Mouse (Mus musculus) gastrocnemius, postnatal 10 days (tissue): ENCODE measurements around the gene Hist1h4d. TPM values are rescaled to one million over a fixed set of nuclear protein-coding genes. Genes with fewer than 3 reads are reported as not detected.
"Not testable (repeated sequence)": the region's sequence is repeated elsewhere in the genome, so short reads cannot be mapped to it uniquely, and the experiment has no call there.

Experiments
- DNase-seq: peaks from one replicate; pipeline ENCODE4 v3.0.0; 2021; ENCODE audit warnings: mixed read lengths
- long read RNA-seq, 2 experiments: library from polyadenylated mRNA; stranded (forward); transcript quantifications; one replicate each; pipeline ENCODE4 v2.0.0; 2021
- total RNA-seq, 2 experiments: library from RNA; stranded (reverse); gene quantifications; 2 replicates each; pipeline ENCODE4 v1.2.3; 2021

Hist1h4d gene
- 100 to 1,000 TPM; 165 to 171 TPM for total RNA-seq
- long read RNA-seq, experiment 1, partial matches to known transcripts = 0 of 1 reads
- long read RNA-seq, experiment 1, other reads (novel, unspliced or antisense) = 0 of 1 reads
- long read RNA-seq, experiment 2 = 0 reads

DNA sequence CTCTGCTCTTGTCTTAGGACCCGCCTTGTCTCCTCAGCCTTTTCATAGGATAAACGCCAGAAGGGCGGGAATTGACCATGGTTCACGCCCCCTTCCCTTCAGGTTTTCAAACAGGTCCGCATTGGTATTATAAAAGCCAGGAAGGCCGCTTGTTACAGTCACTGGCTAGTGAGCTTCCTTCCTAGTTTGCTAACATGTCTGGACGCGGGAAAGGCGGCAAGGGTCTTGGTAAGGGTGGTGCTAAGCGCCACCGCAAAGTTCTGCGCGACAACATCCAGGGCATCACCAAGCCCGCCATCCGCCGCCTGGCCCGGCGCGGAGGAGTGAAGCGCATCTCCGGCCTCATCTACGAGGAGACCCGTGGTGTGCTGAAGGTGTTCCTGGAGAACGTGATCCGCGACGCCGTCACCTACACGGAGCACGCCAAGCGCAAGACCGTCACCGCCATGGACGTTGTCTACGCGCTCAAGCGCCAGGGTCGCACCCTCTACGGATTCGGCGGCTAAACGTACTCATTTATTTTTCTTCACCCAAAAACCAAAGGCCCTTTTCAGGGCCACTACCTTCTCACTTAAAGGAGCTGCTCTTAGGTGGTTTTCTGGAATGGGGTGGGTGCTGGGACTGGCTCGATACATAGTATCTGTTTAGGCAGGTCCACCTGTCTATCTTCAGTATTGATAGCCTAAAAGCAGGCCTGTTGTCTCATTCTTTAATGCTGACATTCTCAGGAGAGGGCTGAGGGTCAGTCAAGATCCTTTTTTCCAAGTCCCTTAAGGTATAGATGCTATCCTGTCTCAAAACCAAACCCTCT is at the start of gene Hist1h4d:
Gene Hist1h4d, plus strand, starts transcription at position 191 of the 811 bp plus-strand sequence.
- DNase-seq = peak; percentile 81

- DNase-seq = no peak
Observed at GRCm38 (mm10) chr13:23532262-23533075, 48.9 kb upstream of the Hist1h4d start.

DNA sequence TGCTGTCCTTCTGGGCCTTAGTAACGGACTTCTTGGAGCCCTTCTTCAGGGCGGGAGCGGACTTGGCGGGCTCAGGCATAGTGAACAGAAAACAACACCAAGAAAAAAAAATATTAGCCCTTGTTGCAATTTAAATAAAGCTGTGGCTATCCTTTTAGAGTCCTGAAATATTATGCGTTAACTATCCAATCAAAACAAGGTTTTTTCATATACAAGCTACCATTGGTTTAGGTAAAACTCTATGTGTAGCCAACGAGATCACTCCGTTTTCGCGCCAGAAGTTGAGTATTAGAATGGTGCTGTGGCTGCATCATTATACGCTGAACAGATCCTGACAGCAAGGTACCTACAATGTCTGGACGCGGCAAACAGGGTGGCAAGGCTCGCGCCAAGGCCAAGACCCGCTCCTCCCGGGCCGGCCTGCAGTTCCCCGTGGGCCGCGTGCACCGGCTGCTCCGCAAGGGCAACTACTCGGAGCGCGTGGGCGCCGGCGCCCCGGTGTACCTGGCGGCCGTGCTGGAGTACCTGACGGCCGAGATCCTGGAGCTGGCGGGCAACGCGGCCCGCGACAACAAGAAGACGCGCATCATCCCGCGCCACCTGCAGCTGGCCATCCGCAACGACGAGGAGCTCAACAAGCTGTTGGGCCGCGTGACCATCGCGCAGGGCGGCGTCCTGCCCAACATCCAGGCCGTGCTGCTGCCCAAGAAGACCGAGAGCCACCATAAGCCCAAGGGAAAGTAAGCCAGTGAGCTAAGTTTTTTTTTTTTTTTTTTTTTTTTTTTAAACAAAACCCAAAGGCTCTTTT is 47.6 kb upstream of the Hist1h4d start, which contains the start of gene Hist1h2af:
Gene Hist1h2af, plus strand, starts transcription at position 347 of the 808 bp plus-strand sequence.
- not testable (repeated sequence) for DNase-seq

GRCm38 (mm10) chr13:23534368-23535131 is 46.8 kb upstream of the Hist1h4d start:
- no peak for DNase-seq

- peak; percentile 75 for DNase-seq
Observed at GRCm38 (mm10) chr13:23535137-23536075, 46.0 kb upstream of the Hist1h4d start, which contains the start of gene Hist1h3g. Hist1h3g (plus strand) TSS chr13:23535422.

- DNase-seq = no peak
Observed at GRCm38 (mm10) chr13:23536076-23536822, 45.1 kb upstream of the Hist1h4d start.

GRCm38 (mm10) chr13:23537006-23537710 is 44.2 kb upstream of the Hist1h4d start:
- no peak for DNase-seq

- DNase-seq = no peak
Observed at GRCm38 (mm10) chr13:23538249-23538648, 43.1 kb upstream of the Hist1h4d start.

DNA sequence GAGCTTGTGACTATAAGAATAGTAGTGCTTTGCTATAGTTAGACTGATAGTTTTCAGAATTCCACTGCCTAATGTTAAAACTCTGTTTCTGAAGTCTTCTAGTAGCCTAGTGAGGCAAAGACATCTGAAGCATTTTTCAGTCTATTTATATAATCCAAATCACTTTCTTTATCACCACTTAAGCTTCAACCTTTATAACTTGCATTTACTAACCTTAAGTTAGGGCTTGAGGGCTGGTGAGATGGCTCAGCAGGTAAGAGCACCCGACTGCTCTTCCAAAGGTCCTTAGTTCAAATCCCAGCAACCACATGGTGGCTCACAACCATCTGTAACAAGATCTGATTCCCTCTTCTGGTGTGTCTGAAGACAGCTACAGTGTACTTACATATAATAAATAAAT is 41.6 kb upstream of the Hist1h4d start:
- not testable (repeated sequence) for DNase-seq

GRCm38 (mm10) chr13:23541497-23541896 is 39.9 kb upstream of the Hist1h4d start:
- no peak for DNase-seq

DNA sequence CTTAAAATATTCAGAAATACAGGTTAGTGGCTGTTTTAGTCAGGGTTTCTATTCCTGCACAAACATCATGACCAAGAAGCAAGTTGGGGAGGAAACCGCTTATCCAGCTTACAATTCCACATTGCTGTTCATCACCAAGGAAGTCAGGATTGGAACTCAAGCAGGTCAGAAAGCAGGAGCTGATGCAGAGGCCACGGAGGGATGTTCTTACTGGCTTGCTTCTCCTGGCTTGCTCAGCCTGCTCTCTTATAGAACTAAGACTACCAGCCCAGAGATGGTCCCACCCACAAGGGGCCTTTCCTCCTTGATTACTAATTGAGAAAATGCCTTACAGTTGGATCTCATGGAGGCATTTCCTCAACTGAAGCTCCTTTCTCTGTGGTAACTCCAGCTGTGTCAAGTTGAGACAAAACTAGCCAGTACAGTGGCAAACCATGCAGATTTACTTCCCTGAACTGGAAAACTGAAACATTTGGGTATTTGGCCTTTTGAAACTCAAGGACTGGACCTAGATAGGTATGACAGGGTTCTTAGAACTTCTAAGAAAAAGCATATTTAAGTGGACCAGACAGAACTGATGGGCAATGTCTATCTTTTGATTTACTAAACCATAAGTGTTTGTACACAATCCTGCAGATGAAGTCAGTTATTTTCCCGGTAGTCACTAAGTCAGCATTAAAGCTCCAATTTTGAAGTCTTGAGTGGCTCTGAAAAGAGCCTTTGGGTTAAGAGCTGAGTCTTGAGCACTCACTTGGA is 39.0 kb upstream of the Hist1h4d start:
- DNase-seq = not testable (repeated sequence)

GRCm38 (mm10) chr13:23542999-23543607 is 38.3 kb upstream of the Hist1h4d start, which contains the start of gene Hist1h2bh:
Hist1h2bh (minus strand) TSS chr13:23543392.
- peak; percentile 23 for DNase-seq

- peak; percentile 40 for DNase-seq
Observed at GRCm38 (mm10) chr13:23543965-23544786, 37.2 kb upstream of the Hist1h4d start, which contains the start of gene Hist1h3f. Hist1h3f (plus strand) TSS chr13:23544052.

GRCm38 (mm10) chr13:23544787-23545120 is 36.6 kb upstream of the Hist1h4d start:
- DNase-seq = not testable (repeated sequence)

GRCm38 (mm10) chr13:23546694-23547093 is 34.7 kb upstream of the Hist1h4d start:
- DNase-seq = no peak

- DNase-seq = no peak
Observed at GRCm38 (mm10) chr13:23550761-23551145, 30.6 kb upstream of the Hist1h4d start.
